Comparison of ENCODE assay signal across 9 mouse cellular contexts in the genomic region with DNA sequence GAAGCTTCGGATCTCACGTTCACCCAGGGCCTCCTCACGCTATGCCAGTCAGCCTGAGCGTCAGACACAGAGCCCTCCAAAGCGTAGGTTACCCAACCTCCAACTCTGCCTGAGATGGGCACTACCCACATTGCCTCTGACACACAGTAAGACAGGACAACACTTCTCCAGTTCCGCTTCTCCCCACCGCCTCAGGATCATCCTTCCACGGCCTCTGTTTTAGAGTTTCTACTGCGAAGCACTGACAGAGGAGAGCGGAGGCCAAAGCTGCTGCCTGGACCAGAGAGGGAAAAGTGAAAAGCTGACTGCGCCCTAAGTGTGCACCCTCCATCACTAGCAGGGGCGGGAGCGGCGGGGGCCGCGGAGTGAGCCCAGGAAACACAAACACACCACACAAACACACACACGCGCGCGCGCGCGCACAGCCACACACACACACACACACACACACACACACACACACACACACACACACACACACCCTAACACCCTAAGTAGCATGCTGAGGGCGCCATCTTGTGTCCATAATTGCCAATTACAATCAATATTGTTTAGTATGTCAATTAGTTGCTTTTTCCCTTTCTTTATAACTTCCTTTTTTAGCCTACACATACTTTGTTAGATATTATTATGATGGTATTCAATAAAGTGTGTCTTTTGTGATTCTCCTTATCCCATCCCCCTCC. TPM values are rescaled to one million over a fixed set of nuclear protein-coding genes. Genes with fewer than 3 reads are reported as not detected.
DNase-seq lines count a peak whose midpoint lies in the region; ATAC-seq and TF ChIP-seq lines count a peak whose summit lies in the region.
"Had no signal": no experiment of that assay in that cellular context is flagged by ENCODE, and none has a peak within 500 bp of the region (broad histone marks: within the 10 kb centered on the region; RNA-seq: fewer than 3 reads in every experiment).

No protein-coding gene starts in this region.

- ATAC-seq in neural tube, embryonic 13.5 days (ENCODE audit: low read depth) = 0 out of 2 replicates have a peak, but pooled peaks have one; percentile 17
- ATAC-seq: Patski had no signal

- intact Hi-C loops in heart, postnatal 36 days (cut with DNase I) = loop anchor here (2.0 to 10.0 kb wide), 3 partner anchors 59 to 673 kb away; no protein-coding TSS in a partner anchor

- H3K27me3 ChIP-seq in heart, embryonic 10.5 days (ENCODE audit: insufficient read depth, poor library complexity, severe bottlenecking) = peaks cover 13% of the 10 kb centered on the region
- no peaks in the 10 kb centered on the region for H3K27me3 ChIP-seq in ES-Bruce4 (ENCODE audit: control insufficient read depth, insufficient read depth, low read length, poor library complexity, severe bottlenecking)
- H3K27me3 ChIP-seq in neural tube, embryonic 13.5 days = peaks cover 16% of the 10 kb centered on the region; the same call in 1 of the 2 replicates

- TF ChIP-seq EP300 in ES-Bruce4 (IDR thresholded peaks at IDR 0.05; ENCODE audit: insufficient read depth, low read depth, low read length) = no peak

- H3K36me3 ChIP-seq in heart, embryonic 10.5 days = no peaks in the 10 kb centered on the region
- H3K36me3 ChIP-seq in ES-Bruce4 (ENCODE audit: control insufficient read depth, insufficient read depth, low read length, poor library complexity, severe bottlenecking) = no peaks in the 10 kb centered on the region
- H3K36me3 ChIP-seq in neural tube, embryonic 13.5 days = no peaks in the 10 kb centered on the region

- no peak for TF ChIP-seq POLR2A in ES-Bruce4 (IDR thresholded peaks at IDR 0.05; ENCODE audit: insufficient read depth, low read length)
- TF ChIP-seq POLR2A in embryonic fibroblast, embryonic 13.5 days (IDR thresholded peaks at IDR 0.05; ENCODE audit: low read depth, low read length) = no peak

- H3K27ac ChIP-seq in heart, embryonic 10.5 days = no peak overlapping the region
- H3K27ac ChIP-seq in ES-Bruce4 (ENCODE audit: insufficient read depth, low read length) = no peak overlapping the region
- H3K27ac ChIP-seq in embryonic fibroblast, embryonic 13.5 days (ENCODE audit: insufficient read depth, low read length) = no peak overlapping the region
- no peak overlapping the region for H3K27ac ChIP-seq in neural tube, embryonic 13.5 days (replicated peaks)

- DNase-seq in heart, embryonic 10.5 days (ENCODE audit: low spot score) = no peak
- no peak for DNase-seq in heart, postnatal 36 days
- DNase-seq in kidney, postnatal 4 days = peak; percentile 19 to 22
- DNase-seq in cerebellum, adult 11-12 months = no peak
- no peak for DNase-seq in right cerebral cortex, postnatal 14 days

- H3K4me3 ChIP-seq in heart, embryonic 10.5 days = peak overlapping the region; percentile 41
- H3K4me3 ChIP-seq in ES-Bruce4 (ENCODE audit: low read depth, low read length) = peak overlapping the region; percentile 35
- no peak overlapping the region for H3K4me3 ChIP-seq in embryonic fibroblast, embryonic 13.5 days (ENCODE audit: insufficient read depth, low read length)
- 0 out of 2 replicates have a peak overlapping the region, but pooled peaks have one; percentile 9 for H3K4me3 ChIP-seq in neural tube, embryonic 13.5 days

- no peaks in the 10 kb centered on the region for H3K9me3 ChIP-seq in heart, embryonic 10.5 days
- H3K9me3 ChIP-seq in ES-Bruce4 (replicated peaks; ENCODE audit: control insufficient read depth, insufficient read depth, low read length, poor library complexity, severe bottlenecking) = no peaks in the 10 kb centered on the region
- H3K9me3 ChIP-seq in neural tube, embryonic 13.5 days = no peaks in the 10 kb centered on the region

- H3K4me2 ChIP-seq in neural tube, embryonic 13.5 days = peak overlapping the region; percentile 45

- WGBS in heart, embryonic 10.5 days = 35% methylated on average over 24 of the region's 24 CpGs
- 47% methylated on average over 18 of the region's 24 CpGs for WGBS in neural tube, embryonic 13.5 days

- 0 out of 2 replicates have a peak, but pooled peaks cover 8% of the 10 kb centered on the region for H3K4me1 ChIP-seq in heart, embryonic 10.5 days
- no peaks in the 10 kb centered on the region for H3K4me1 ChIP-seq in ES-Bruce4 (ENCODE audit: control insufficient read depth, insufficient read depth, low read length)
- H3K4me1 ChIP-seq in embryonic fibroblast, embryonic 13.5 days (ENCODE audit: control insufficient read depth, insufficient read depth, low read length) = no peaks in the 10 kb centered on the region
- no peaks in the 10 kb centered on the region for H3K4me1 ChIP-seq in neural tube, embryonic 13.5 days (replicated peaks)

- TF ChIP-seq CTCF in ES-Bruce4 (IDR thresholded peaks at IDR 0.05; ENCODE audit: low read depth, low read length) = peak; percentile 36
- peak; percentile 58; the same call in 1 of the 2 replicates for TF ChIP-seq CTCF in embryonic fibroblast, embryonic 13.5 days (IDR thresholded peaks at IDR 0.05; ENCODE audit: borderline replicate concordance, insufficient read depth, low read length)

- H3K9ac ChIP-seq in ES-Bruce4 (ENCODE audit: low read depth, poor library complexity, severe bottlenecking) = no peak overlapping the region
- peak overlapping the region; percentile 43; the same call in 1 of the 2 replicates for H3K9ac ChIP-seq in neural tube, embryonic 13.5 days

RNA-seq across cellular contexts. Expression of a gene that starts 8.4 kb away (rescaled TPM):
- 3.5 and 9.3 TPM in 2 replicates for polyA plus RNA-seq in heart, embryonic 10.5 days (2016; fragmentation: Nextera tagmentation; extraction: Ambion mirVana)
- total RNA-seq in heart, postnatal 36 days (2021) = 1 to 10 TPM; 1.6 to 2.6 TPM
- 10.8 and 12.9 TPM in 2 replicates for polyA plus RNA-seq in ES-Bruce4 (2011; ENCODE audit: insufficient read depth, insufficient read length, low read depth, missing spikeins)
- 9.0 and 15.1 TPM in 2 replicates for polyA plus RNA-seq in embryonic fibroblast, embryonic 13.5 days (2011; ENCODE audit: insufficient read length, low read depth, missing spikeins)
- 8.1 and 9.2 TPM in 2 replicates for polyA plus RNA-seq in neural tube, embryonic 13.5 days (2015; fragmentation: Nextera tagmentation; extraction: Ambion mirVana)

RNA-seq across cellular contexts. Expression of a gene that starts 20.1 kb away (rescaled TPM):
- 0.23 and 0.27 TPM in 2 replicates for polyA plus RNA-seq in heart, embryonic 10.5 days (2016; fragmentation: Nextera tagmentation; extraction: Ambion mirVana)
- total RNA-seq in heart, postnatal 36 days (2021) = 1 to 10 TPM; 2.1 to 3.1 TPM
- not detected in 2 replicates for polyA plus RNA-seq in ES-Bruce4 (2011; ENCODE audit: insufficient read depth, insufficient read length, low read depth, missing spikeins)
- polyA plus RNA-seq in embryonic fibroblast, embryonic 13.5 days (2011; ENCODE audit: insufficient read length, low read depth, missing spikeins) = 0.19 TPM in 1 of 2 replicates, not detected in the other
- 0.08 and 0.11 TPM in 2 replicates for polyA plus RNA-seq in neural tube, embryonic 13.5 days (2015; fragmentation: Nextera tagmentation; extraction: Ambion mirVana)
- polyA plus RNA-seq: Patski had no signal

Comparison
In these comparisons a context has a peak if more than half of its experiments do, and no peak if none do; other contexts are left out.
1. DNase-seq: peak in kidney, postnatal 4 days (2 of 2); none in heart, embryonic 10.5 days (single experiment), heart, postnatal 36 days (0 of 2), cerebellum, adult 11-12 months (single experiment) and right cerebral cortex, postnatal 14 days (single experiment).